Mouse (Mus musculus): Measurements from ENCODE around the gene Usp39. TPM values are rescaled to one million over a fixed set of nuclear protein-coding genes. Genes with fewer than 3 reads are reported as not detected.

Gene Usp39
- polyA plus RNA-seq (2012; rRNA removed) = 14.8 and 15.3 TPM in 2 replicates

- DNase-seq (ENCODE audit: low read depth in 1 of 2, low spot score in 2 of 2) = peak; percentile 83 to 94
- Histone ChIP-seq H3K27ac (ENCODE audit: insufficient read depth, low read length) (peak within 1 kb of the TSS; percentile 56; the same call in 1 of the 2 replicates), H3K4me1 (ENCODE audit: control insufficient read depth, insufficient read depth, insufficient read length) (peaks cover 13% of the 10 kb centered on the region; the same call in 1 of the 2 replicates), H3K27me3 (ENCODE audit: control insufficient read depth, insufficient read depth, low read length) (no peaks in the 10 kb centered on the region), H3K36me3 (ENCODE audit: control insufficient read depth, insufficient read depth, low read length) (peaks cover 10% of the 10 kb centered on the region), H3K4me3 (ENCODE audit: extremely low read depth, insufficient read depth, insufficient read length) (peak within 1 kb of the TSS; percentile 97)
- WGBS = under 1% methylated on average over 30 of the region's 30 CpGs
- TF ChIP-seq CTCF (IDR thresholded peaks at IDR 0.05; ENCODE audit: extremely low read depth, insufficient read depth, insufficient read length, insufficient replicate concordance) (no peak), POLR2A (IDR thresholded peaks at IDR 0.05; ENCODE audit: low read depth, low read length) (peak; percentile 69)
Observed at GRCm38 (mm10) chr6:72345074-72345567, at the start of gene Usp39. Usp39 (minus strand) TSS chr6:72345184.

DNA sequence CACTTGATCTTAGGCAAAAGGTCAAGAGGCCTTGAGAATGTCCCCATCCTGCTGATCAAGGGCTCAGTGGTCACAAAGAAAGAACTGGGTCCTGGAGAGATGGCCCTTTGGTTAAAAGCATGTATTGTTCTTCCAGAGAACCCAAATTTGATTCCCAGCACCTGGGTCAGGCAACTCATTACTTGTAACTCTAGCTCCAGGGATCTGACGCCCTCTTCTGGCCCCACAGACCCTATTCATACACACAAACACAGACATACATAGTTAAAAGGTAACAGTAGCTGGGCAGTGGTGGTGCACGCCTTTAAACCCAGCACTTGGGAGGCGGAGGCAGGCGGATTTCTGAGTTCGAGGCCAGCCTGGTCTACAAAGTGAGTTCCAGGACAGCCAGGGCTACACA lies 47.4 kb upstream of the Usp39 start:
- no peak overlapping the region for H3K27ac ChIP-seq (ENCODE audit: insufficient read depth, low read length)

DNA sequence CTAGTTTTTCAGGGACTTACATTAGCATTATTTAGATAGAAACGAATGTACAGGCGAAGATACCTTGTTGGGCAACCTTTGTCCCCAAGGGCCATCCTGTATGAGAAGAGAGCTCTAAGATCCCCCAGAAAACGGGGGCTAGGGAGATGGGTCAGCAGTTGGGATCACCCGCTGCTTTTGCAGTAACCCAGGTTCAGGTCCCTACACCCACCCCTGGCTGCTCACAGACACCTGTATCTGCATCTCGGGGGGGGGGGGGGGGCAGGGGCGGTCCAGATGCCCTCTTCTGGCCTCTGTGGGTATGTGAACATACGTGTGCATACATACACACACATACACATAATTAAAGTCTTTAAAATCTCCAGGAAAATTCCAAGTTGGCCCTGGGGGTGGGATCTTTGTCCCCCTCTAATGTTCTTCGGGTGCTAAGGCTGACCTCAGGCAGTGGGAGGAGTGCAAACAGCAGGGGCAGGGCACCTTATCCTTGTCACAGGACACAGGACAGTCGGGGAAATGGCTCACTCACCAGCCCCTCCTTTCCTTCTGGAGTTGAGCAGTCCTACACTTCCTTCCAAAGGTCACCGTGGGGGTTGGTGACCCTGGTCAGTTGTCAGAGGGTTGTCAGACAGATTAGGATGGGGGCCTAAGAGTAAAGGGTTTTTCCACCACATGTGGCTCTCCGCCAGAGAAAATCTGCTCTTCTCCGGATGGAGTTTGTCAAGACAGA lies 46.0 kb upstream of the Usp39 start:
- no peaks in the 10 kb centered on the region for H3K27me3 ChIP-seq (ENCODE audit: control insufficient read depth, insufficient read depth, low read length)
- peak in 1 of 2 experiments; percentile 24 for DNase-seq (ENCODE audit: low read depth in 1 of 2, low spot score in 2 of 2)
- H3K4me3 ChIP-seq (ENCODE audit: extremely low read depth, insufficient read depth, insufficient read length) = no peak overlapping the region
- H3K36me3 ChIP-seq (ENCODE audit: control insufficient read depth, insufficient read depth, low read length) = peaks cover 6% of the 10 kb centered on the region; the same call in 1 of the 2 replicates
- TF ChIP-seq CTCF (IDR thresholded peaks at IDR 0.05; ENCODE audit: extremely low read depth, insufficient read depth, insufficient read length, insufficient replicate concordance) (no peak), POLR2A (IDR thresholded peaks at IDR 0.05; ENCODE audit: low read depth, low read length) (no peak)
- peaks cover 16% of the 10 kb centered on the region; the same call in 1 of the 2 replicates for H3K4me1 ChIP-seq (ENCODE audit: control insufficient read depth, insufficient read depth, insufficient read length)
- 36% methylated on average over 12 of the region's 12 CpGs for WGBS
- peak overlapping the region; percentile 99 for H3K27ac ChIP-seq (ENCODE audit: insufficient read depth, low read length)

More for the DNA sequence above, 47.4 kb upstream of the Usp39 start:
- Histone ChIP-seq H3K4me3 (ENCODE audit: extremely low read depth, insufficient read depth, insufficient read length) (no peak overlapping the region), H3K36me3 (ENCODE audit: control insufficient read depth, insufficient read depth, low read length) (peaks cover 5% of the 10 kb centered on the region; the same call in 1 of the 2 replicates), H3K27me3 (ENCODE audit: control insufficient read depth, insufficient read depth, low read length) (no peaks in the 10 kb centered on the region), H3K4me1 (ENCODE audit: control insufficient read depth, insufficient read depth, insufficient read length) (peaks cover 16% of the 10 kb centered on the region; the same call in 1 of the 2 replicates)
- DNase-seq (ENCODE audit: low read depth in 1 of 2, low spot score in 2 of 2) = no peak
- TF ChIP-seq POLR2A (IDR thresholded peaks at IDR 0.05; ENCODE audit: low read depth, low read length) = no peak
- TF ChIP-seq CTCF (IDR thresholded peaks at IDR 0.05; ENCODE audit: extremely low read depth, insufficient read depth, insufficient read length, insufficient replicate concordance) = no peak
- 86% methylated on average over 5 of the region's 5 CpGs for WGBS

- WGBS = 1% methylated on average over 31 of the region's 33 CpGs
- no peaks in the 10 kb centered on the region for H3K27me3 ChIP-seq (ENCODE audit: control insufficient read depth, insufficient read depth, low read length)
- TF ChIP-seq CTCF (IDR thresholded peaks at IDR 0.05; ENCODE audit: extremely low read depth, insufficient read depth, insufficient read length, insufficient replicate concordance) (peak; percentile 4; the same call in 1 of the 2 replicates), POLR2A (IDR thresholded peaks at IDR 0.05; ENCODE audit: low read depth, low read length) (peak; percentile 65)
- H3K4me1 ChIP-seq (ENCODE audit: control insufficient read depth, insufficient read depth, insufficient read length) = peaks cover 16% of the 10 kb centered on the region; the same call in 1 of the 2 replicates
- peak within 1 kb of the TSS; percentile 91 for H3K4me3 ChIP-seq (ENCODE audit: extremely low read depth, insufficient read depth, insufficient read length)
- peaks cover 8% of the 10 kb centered on the region for H3K36me3 ChIP-seq (ENCODE audit: control insufficient read depth, insufficient read depth, low read length)
- peak within 1 kb of the TSS; percentile 99 for H3K27ac ChIP-seq (ENCODE audit: insufficient read depth, low read length)
- DNase-seq (ENCODE audit: low read depth in 1 of 2, low spot score in 2 of 2) = peak; percentile 38 to 64
Observed at GRCm38 (mm10) chr6:72389941-72390771, 45.2 kb upstream of the Usp39 start, which contains the start of gene Vamp8. Vamp8 (minus strand) TSS chr6:72390703.

- H3K4me3 ChIP-seq (ENCODE audit: extremely low read depth, insufficient read depth, insufficient read length) = peak overlapping the region; percentile 91
- peak; percentile 49 to 62 for DNase-seq (ENCODE audit: low read depth in 1 of 2, low spot score in 2 of 2)
- H3K27ac ChIP-seq (ENCODE audit: insufficient read depth, low read length) = peak overlapping the region; percentile 99
- under 1% methylated on average over 13 of the region's 13 CpGs for WGBS
- peaks cover 11% of the 10 kb centered on the region for H3K36me3 ChIP-seq (ENCODE audit: control insufficient read depth, insufficient read depth, low read length)
- peaks cover 16% of the 10 kb centered on the region; the same call in 1 of the 2 replicates for H3K4me1 ChIP-seq (ENCODE audit: control insufficient read depth, insufficient read depth, insufficient read length)
- H3K27me3 ChIP-seq (ENCODE audit: control insufficient read depth, insufficient read depth, low read length) = no peaks in the 10 kb centered on the region
- TF ChIP-seq CTCF (IDR thresholded peaks at IDR 0.05; ENCODE audit: extremely low read depth, insufficient read depth, insufficient read length, insufficient replicate concordance) (no peak), POLR2A (IDR thresholded peaks at IDR 0.05; ENCODE audit: low read depth, low read length) (no peak)
Observed at GRCm38 (mm10) chr6:72389471-72389940, 44.5 kb upstream of the Usp39 start.

GRCm38 (mm10) chr6:72388791-72389329 lies 43.9 kb upstream of the Usp39 start:
- 68% methylated on average over 6 of the region's 6 CpGs for WGBS
- Histone ChIP-seq H3K36me3 (ENCODE audit: control insufficient read depth, insufficient read depth, low read length) (peaks cover 11% of the 10 kb centered on the region), H3K4me1 (ENCODE audit: control insufficient read depth, insufficient read depth, insufficient read length) (peaks cover 16% of the 10 kb centered on the region; the same call in 1 of the 2 replicates), H3K27ac (ENCODE audit: insufficient read depth, low read length) (peak overlapping the region; percentile 99; the same call in 1 of the 2 replicates), H3K4me3 (ENCODE audit: extremely low read depth, insufficient read depth, insufficient read length) (peak overlapping the region; percentile 91; the same call in 1 of the 2 replicates), H3K27me3 (ENCODE audit: control insufficient read depth, insufficient read depth, low read length) (no peaks in the 10 kb centered on the region)
- TF ChIP-seq CTCF (IDR thresholded peaks at IDR 0.05; ENCODE audit: extremely low read depth, insufficient read depth, insufficient read length, insufficient replicate concordance) (no peak), POLR2A (IDR thresholded peaks at IDR 0.05; ENCODE audit: low read depth, low read length) (no peak)
- no peak for DNase-seq (ENCODE audit: low read depth in 1 of 2, low spot score in 2 of 2)

Measured in spleen, adult 2 months (tissue).